Comparison of ENCODE assay signal across 17 mouse cellular contexts in the genomic region with DNA sequence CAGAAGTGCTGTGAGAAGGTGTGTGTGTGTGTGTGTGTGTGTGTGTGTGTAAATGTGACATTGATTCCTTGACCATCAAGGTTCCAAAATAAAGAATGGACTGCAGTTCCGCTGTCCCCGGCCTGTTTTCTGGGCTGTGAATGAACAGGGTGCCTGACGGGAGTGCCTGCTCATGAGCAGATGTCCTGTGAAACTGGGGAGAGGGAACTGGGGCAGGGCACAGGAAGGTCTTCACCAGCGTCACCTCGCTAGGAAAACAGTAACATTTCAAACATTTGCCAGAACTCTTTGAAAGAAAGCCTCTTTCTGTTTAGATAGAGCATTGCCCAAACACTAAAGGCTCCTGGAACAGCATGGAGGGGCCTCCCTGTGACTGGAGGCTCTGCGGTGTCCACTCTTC. TPM values are rescaled to one million over a fixed set of nuclear protein-coding genes. Genes with fewer than 3 reads are reported as not detected.
DNase-seq lines count a peak whose midpoint lies in the region; ATAC-seq and TF ChIP-seq lines count a peak whose summit lies in the region.
"Had no signal": no experiment of that assay in that cellular context is flagged by ENCODE, and none has a peak within 500 bp of the region (broad histone marks: within the 10 kb centered on the region; RNA-seq: fewer than 3 reads in every experiment).

No protein-coding gene starts in this region.

- no peak for TF ChIP-seq EP300 in lung, postnatal 0 days (IDR thresholded peaks at IDR 0.05)

- peak overlapping the region; percentile 25; the same call in 1 of the 2 replicates for H3K27ac ChIP-seq in kidney, postnatal 0 days
- no peak overlapping the region for H3K27ac ChIP-seq in kidney, embryonic 14.5 days (ENCODE audit: low read depth, low read length)
- H3K27ac ChIP-seq in lung, postnatal 0 days (ENCODE audit: low read length) = peak overlapping the region; percentile 87
- H3K27ac ChIP-seq: limb, embryonic 13.5 days had no signal

- peak; percentile 95 for DNase-seq in heart, adult 11 months
- no peak for DNase-seq in heart, postnatal 10 days
- no peak for DNase-seq in kidney, postnatal 0 days (ENCODE audit: low spot score)
- DNase-seq in lung, postnatal 0 days (ENCODE audit: low spot score) = no peak
- no peak for DNase-seq in lung, postnatal 36 days
- DNase-seq: adrenal gland, postnatal 25 days; cerebellum, adult 9-11 months; kidney, adult 11 months; thymus, postnatal 36 days had no signal

- 87% methylated on average over 6 of the region's 6 CpGs for WGBS in kidney, postnatal 0 days
- 68% methylated on average over 6 of the region's 6 CpGs for WGBS in kidney, embryonic 14.5 days
- WGBS in lung, postnatal 0 days = 60% methylated on average over 6 of the region's 6 CpGs

- H3K36me3 ChIP-seq in kidney, postnatal 0 days (ENCODE audit: insufficient read depth, low read length) = no peaks in the 10 kb centered on the region
- H3K36me3 ChIP-seq in kidney, embryonic 14.5 days (ENCODE audit: control insufficient read depth, insufficient read depth, low read length) = peaks cover 5% of the 10 kb centered on the region; the same call in 1 of the 2 replicates
- H3K36me3 ChIP-seq in lung, postnatal 0 days (ENCODE audit: insufficient read depth, low read length) = no peaks in the 10 kb centered on the region

- H3K27me3 ChIP-seq in kidney, postnatal 0 days (ENCODE audit: insufficient read depth, low read length) = no peaks in the 10 kb centered on the region
- H3K27me3 ChIP-seq in kidney, embryonic 14.5 days (ENCODE audit: control insufficient read depth, insufficient read depth, low read length) = no peaks in the 10 kb centered on the region
- H3K27me3 ChIP-seq in lung, postnatal 0 days (replicated peaks; ENCODE audit: insufficient read depth, low read length) = no peaks in the 10 kb centered on the region
- H3K27me3 ChIP-seq: CH12.LX; limb, embryonic 13.5 days had no signal

- no peaks in the 10 kb centered on the region for H3K9me3 ChIP-seq in kidney, postnatal 0 days (replicated peaks; ENCODE audit: low read length)
- H3K9me3 ChIP-seq in kidney, embryonic 14.5 days (ENCODE audit: control insufficient read depth, low read length) = no peaks in the 10 kb centered on the region
- H3K9me3 ChIP-seq in lung, postnatal 0 days (ENCODE audit: low read length) = no peaks in the 10 kb centered on the region
- H3K9me3 ChIP-seq: limb, embryonic 13.5 days had no signal

- intact Hi-C loops in heart, postnatal 10 days (cut with DNase I) = no loop called here

- H3K4me3 ChIP-seq in kidney, postnatal 0 days (replicated peaks; ENCODE audit: low read depth, low read length) = no peak overlapping the region
- no peak overlapping the region for H3K4me3 ChIP-seq in kidney, embryonic 14.5 days (ENCODE audit: low read length)
- no peak overlapping the region for H3K4me3 ChIP-seq in lung, postnatal 0 days (ENCODE audit: low read depth, low read length)
- H3K4me3 ChIP-seq: limb, embryonic 13.5 days had no signal

- H3K4me2 ChIP-seq in kidney, postnatal 0 days (ENCODE audit: low read length) = no peak overlapping the region
- H3K4me2 ChIP-seq in kidney, embryonic 14.5 days (replicated peaks; ENCODE audit: low read depth, low read length) = no peak overlapping the region
- no peak overlapping the region for H3K4me2 ChIP-seq in lung, postnatal 0 days (replicated peaks; ENCODE audit: low read depth, low read length)
- H3K4me2 ChIP-seq: limb, embryonic 13.5 days; midbrain, embryonic 11.5 days had no signal

- peaks cover 10% of the 10 kb centered on the region; the same call in 1 of the 2 replicates for H3K4me1 ChIP-seq in kidney, postnatal 0 days (replicated peaks; ENCODE audit: insufficient read depth, low read length)
- peaks cover 6% of the 10 kb centered on the region; the same call in 1 of the 2 replicates for H3K4me1 ChIP-seq in kidney, embryonic 14.5 days (ENCODE audit: control insufficient read depth, insufficient read depth, low read length)
- peaks cover 4% of the 10 kb centered on the region; the same call in 1 of the 2 replicates for H3K4me1 ChIP-seq in lung, postnatal 0 days (ENCODE audit: insufficient read depth, low read depth, low read length)

- no peak for TF ChIP-seq CTCF in kidney, postnatal 0 days (IDR thresholded peaks at IDR 0.05; ENCODE audit: low read depth)
- TF ChIP-seq CTCF in lung, postnatal 0 days (IDR thresholded peaks at IDR 0.05) = no peak

- ATAC-seq in kidney, postnatal 0 days (replicated peaks; ENCODE audit: low FRiP score, low read depth) = no peak
- ATAC-seq in kidney, embryonic 14.5 days (ENCODE audit: low FRiP score, low TSS enrichment) = no peak
- ATAC-seq in lung, postnatal 0 days = peak; percentile 32
- ATAC-seq in inflammation-experienced regulatory T-cells, adult 6 months = no peak
- ATAC-seq in erythroid progenitor cell, adult 5-6 weeks (replicated peaks; ENCODE audit: low FRiP score, poor library complexity, severe bottlenecking) = no peak
- ATAC-seq: activated CD4-positive, CD25-positive, alpha-beta regulatory T cell, adult 4 months; forebrain, embryonic 14.5 days had no signal

- H3K9ac ChIP-seq in kidney, postnatal 0 days (ENCODE audit: low read depth, low read length) = no peak overlapping the region
- no peak overlapping the region for H3K9ac ChIP-seq in kidney, embryonic 14.5 days (ENCODE audit: low read depth, low read length)
- H3K9ac ChIP-seq in lung, postnatal 0 days (replicated peaks; ENCODE audit: low read depth) = 0 out of 2 replicates have a peak overlapping the region, but pooled peaks have one; percentile 3
- H3K9ac ChIP-seq: limb, embryonic 13.5 days had no signal

RNA-seq across cellular contexts. Expression of a gene that starts 13.0 kb away (rescaled TPM):
- 10 to 100 TPM; 21.5 to 23.0 TPM for total RNA-seq in heart, postnatal 10 days (2021)
- 21.9 and 22.8 TPM in 2 replicates for polyA plus RNA-seq in kidney, postnatal 0 days (2015; fragmentation: Nextera tagmentation; extraction: Ambion mirVana)
- polyA plus RNA-seq in kidney, embryonic 14.5 days (2014; fragmentation: Nextera tagmentation; extraction: Ambion mirVana) = 19.6 and 29.3 TPM in 2 replicates
- polyA plus RNA-seq in lung, postnatal 0 days (2015; fragmentation: Nextera tagmentation; extraction: Ambion mirVana) = 19.3 and 23.0 TPM in 2 replicates
- 1 to 10 TPM; 4.7 to 8.9 (median 6.9) TPM for polyA plus RNA-seq in inflammation-experienced regulatory T-cells, adult 6 months (2017; shearing (Covaris generic))
- total RNA-seq in erythroid progenitor cell, adult 5-6 weeks (2015; ENCODE audit: low replicate concordance) = 2.1 and 12.3 TPM in 2 replicates
- total RNA-seq in erythroid progenitor cell, adult 5-6 weeks (2017; ENCODE audit: low replicate concordance) = 0.90 and 5.2 TPM in 2 replicates

RNA-seq across cellular contexts. Expression of a gene that starts 13.1 kb away (rescaled TPM):
- total RNA-seq in heart, postnatal 10 days (2021) = 10 to 100 TPM; 88.6 to 90.3 TPM
- polyA plus RNA-seq in kidney, postnatal 0 days (2015; fragmentation: Nextera tagmentation; extraction: Ambion mirVana) = 49.9 and 50.3 TPM in 2 replicates
- 34.6 and 43.9 TPM in 2 replicates for polyA plus RNA-seq in kidney, embryonic 14.5 days (2014; fragmentation: Nextera tagmentation; extraction: Ambion mirVana)
- 55.1 and 59.9 TPM in 2 replicates for polyA plus RNA-seq in lung, postnatal 0 days (2015; fragmentation: Nextera tagmentation; extraction: Ambion mirVana)
- polyA plus RNA-seq in inflammation-experienced regulatory T-cells, adult 6 months (2017; shearing (Covaris generic)) = 10 to 100 TPM; 21.0 to 23.3 (median 21.8) TPM
- 223 and 268 TPM in 2 replicates for total RNA-seq in erythroid progenitor cell, adult 5-6 weeks (2015; ENCODE audit: low replicate concordance)
- 169 and 259 TPM in 2 replicates for total RNA-seq in erythroid progenitor cell, adult 5-6 weeks (2017; ENCODE audit: low replicate concordance)
